Mouse (Mus musculus) bone marrow macrophage, adult 2 months (primary cell): Measurements from ENCODE around the gene Serpina3g.

Experiments used
- CTCF ChIP-seq: IDR thresholded peaks from 2 replicates; pipeline ENCODE4 v1.5.1; 2012; ENCODE audit warnings: low read depth, mild to moderate bottlenecking, low read length, moderate library complexity
- POLR2A ChIP-seq: IDR thresholded peaks from 2 replicates; pipeline ENCODE4 v1.6.1; 2012; ENCODE audit warnings: mild to moderate bottlenecking, low read depth, low read length, borderline replicate concordance

DNA sequence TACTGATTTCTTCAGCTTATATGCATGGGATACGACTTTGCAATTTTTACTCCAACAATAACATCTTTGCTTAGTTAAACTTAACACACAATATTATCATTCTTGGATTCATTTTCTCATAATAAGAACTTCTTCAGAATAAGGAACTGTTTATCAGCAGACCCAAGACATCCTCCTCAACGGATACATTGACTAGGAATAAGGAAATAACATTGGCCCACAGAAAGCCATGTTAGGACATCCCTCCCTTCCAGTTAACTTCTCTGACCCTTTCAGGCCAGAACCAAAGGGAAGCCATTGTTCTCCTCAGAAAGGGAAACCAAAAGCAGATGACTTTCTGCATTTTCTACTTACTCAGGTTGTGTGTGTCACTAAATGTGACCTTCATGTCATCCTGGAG lies 5.3 kb upstream of the Serpina3g start:
- TF ChIP-seq POLR2A (no peak), CTCF (no peak)
